Mouse (Mus musculus) heart, postnatal 0 days (tissue): Measurements from ENCODE around the gene Tmem82. TPM values are rescaled to one million over a fixed set of nuclear protein-coding genes. Genes with fewer than 3 reads are reported as not detected.
"Not testable (repeated sequence)": the region's sequence is repeated elsewhere in the genome, so short reads cannot be mapped to it uniquely, and the experiment has no call there.

Experiments
- ATAC-seq: fragments of 200-750 bp; cut with Nextera tagmentation; 2 replicates; pipeline ENCODE4 v1.8.0; 2017; ENCODE audit warnings: low read depth, moderate number of reproducible peaks, moderate library complexity; ENCODE audit not compliant: insufficient read depth
- DNase-seq: peaks from one replicate; pipeline ENCODE4 v3.0.0-alpha.2; 2016; ENCODE audit warnings: low spot score
- H3K27ac ChIP-seq: fragments of 300-500 bp; sonication (generic); 2 replicates; pipeline ENCODE4 v1.5.1; 2014; ENCODE audit warnings: low read depth, mild to moderate bottlenecking
- H3K27me3 ChIP-seq: fragments of 300-500 bp; sonication (generic); 2 replicates; pipeline ENCODE4 v1.6.1; 2014; ENCODE audit warnings: low read length, mixed read lengths; ENCODE audit not compliant: control insufficient read depth, insufficient read depth
- H3K36me3 ChIP-seq: fragments of 300-500 bp; sonication (generic); replicated peaks from 2 replicates; pipeline ENCODE4 v1.6.1; 2014; ENCODE audit warnings: low read length, mixed read lengths; ENCODE audit not compliant: control insufficient read depth, insufficient read depth
- H3K4me1 ChIP-seq: fragments of 300-500 bp; sonication (generic); 2 replicates; pipeline ENCODE4 v1.6.1; 2014; ENCODE audit warnings: antibody characterized with exemption; ENCODE audit not compliant: control insufficient read depth, insufficient read depth
- H3K4me2 ChIP-seq: fragments of 300-500 bp; sonication (generic); 2 replicates; pipeline ENCODE4 v1.6.1; 2014; ENCODE audit warnings: low read depth, mild to moderate bottlenecking, low read length, moderate library complexity
- H3K4me3 ChIP-seq: fragments of 300-500 bp; sonication (generic); 2 replicates; pipeline ENCODE4 v1.5.1; 2014; ENCODE audit warnings: low read depth, low read length
- H3K9ac ChIP-seq: fragments of 300-500 bp; sonication (generic); replicated peaks from 2 replicates; pipeline ENCODE4 v1.6.1; 2014; ENCODE audit warnings: low read depth, low read length, mixed read lengths
- H3K9me3 ChIP-seq: fragments of 300-500 bp; sonication (generic); replicated peaks from 2 replicates; pipeline ENCODE4 v1.6.1; 2016; ENCODE audit warnings: low read length; ENCODE audit not compliant: control insufficient read depth
- CTCF ChIP-seq: IDR thresholded peaks from 2 replicates; pipeline ENCODE4 v1.5.1; 2016; ENCODE audit warnings: antibody characterized with exemption, control low read depth, low read depth
- EP300 ChIP-seq: IDR thresholded peaks from 2 replicates; pipeline ENCODE4 v1.6.1; 2016; ENCODE audit warnings: antibody characterized with exemption, low read depth
- WGBS: fragments of 180-500 bp; shearing (Covaris S2); extraction: QIAGEN DNeasy Blood & Tissue Kit; methylation state at CpG from one replicate; pipeline ENCODE4 v1.1.7; 2014; 5-methylcytosine and 5-hydroxymethylcytosine counted together
- polyA plus RNA-seq: library from polyadenylated mRNA; unstranded; fragments of >200 nt; fragmentation: Nextera tagmentation; extraction: Ambion mirVana; gene quantifications from 2 replicates; pipeline ENCODE4 v1.2.1, GENCODE M21; 2015
- total RNA-seq: library from RNA; depleted of rRNA; stranded (reverse); fragments of >200 nt; gene quantifications from 2 replicates; pipeline ENCODE4 v1.2.3, GENCODE M21; 2014; ENCODE audit warnings: low replicate concordance

Gene Tmem82
- total and polyA plus RNA-seq, 2 experiments from 2014 or later: 6.1 to 6.8 TPM

- Histone ChIP-seq H3K27me3 (no peaks in the 10 kb centered on the region), H3K4me2 (no peak overlapping the region), H3K27ac (no peak overlapping the region), H3K4me3 (no peak overlapping the region), H3K9me3 (no peaks in the 10 kb centered on the region), H3K36me3 (no peaks in the 10 kb centered on the region), H3K9ac (no peak overlapping the region), H3K4me1 (peaks cover 5% of the 10 kb centered on the region; the same call in 1 of the 2 replicates)
- WGBS: 88% methylated on average over 1 of the region's 1 CpGs
- DNase-seq: no peak
- no peak for ATAC-seq
- TF ChIP-seq EP300 (no peak), CTCF (no peak)
Measured at GRCm38 (mm10) chr4:141570821-141571220, 47.6 kb downstream of the Tmem82 start.

GRCm38 (mm10) chr4:141570004-141570403 is 48.4 kb downstream of the Tmem82 start:
- H3K36me3 ChIP-seq: no peaks in the 10 kb centered on the region
- no peak overlapping the region for H3K4me2 ChIP-seq
- TF ChIP-seq CTCF (no peak), EP300 (peak; percentile 84; the same call in 1 of the 2 replicates)
- peak; percentile 79 for ATAC-seq
- no peak for DNase-seq
- no peaks in the 10 kb centered on the region for H3K9me3 ChIP-seq
- H3K4me1 ChIP-seq: peaks cover 5% of the 10 kb centered on the region; the same call in 1 of the 2 replicates
- WGBS: 29% methylated on average over 6 of the region's 6 CpGs
- H3K4me3 ChIP-seq: no peak overlapping the region
- H3K9ac ChIP-seq: no peak overlapping the region
- H3K27me3 ChIP-seq: no peaks in the 10 kb centered on the region
- H3K27ac ChIP-seq: peak overlapping the region; percentile 34; the same call in 1 of the 2 replicates

GRCm38 (mm10) chr4:141568966-141569365 is 49.5 kb downstream of the Tmem82 start:
- H3K27ac ChIP-seq: no peak overlapping the region
- ATAC-seq: no peak
- H3K4me3 ChIP-seq: no peak overlapping the region
- no peaks in the 10 kb centered on the region for H3K9me3 ChIP-seq
- no peak for DNase-seq
- H3K4me2 ChIP-seq: no peak overlapping the region
- no peaks in the 10 kb centered on the region for H3K27me3 ChIP-seq
- peaks cover 5% of the 10 kb centered on the region; the same call in 1 of the 2 replicates for H3K4me1 ChIP-seq
- no peaks in the 10 kb centered on the region for H3K36me3 ChIP-seq
- WGBS: 77% methylated on average over 5 of the region's 5 CpGs
- TF ChIP-seq CTCF (no peak), EP300 (no peak)
- H3K9ac ChIP-seq: no peak overlapping the region

DNA sequence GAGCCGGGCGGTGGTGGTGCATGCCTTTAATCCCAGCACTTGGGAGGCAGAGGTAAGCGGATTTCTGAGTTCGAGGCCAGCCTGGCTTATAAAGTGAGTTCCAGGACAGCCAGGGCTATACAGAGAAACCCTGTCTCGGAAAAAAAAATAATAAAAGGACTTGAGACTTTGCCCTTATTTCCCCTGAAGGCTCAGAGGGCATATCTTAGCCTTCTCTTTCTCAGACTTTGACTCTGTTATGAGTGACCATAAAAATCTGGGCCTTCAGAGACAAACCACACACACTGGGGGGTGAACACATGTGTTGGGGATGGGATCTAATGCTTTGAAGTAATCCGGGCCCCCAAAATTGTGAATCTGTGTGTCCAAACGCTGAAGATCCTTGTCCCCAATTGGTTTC is 51.3 kb downstream of the Tmem82 start:
- not testable (repeated sequence) for ATAC-seq

GRCm38 (mm10) chr4:141566187-141566586 is 52.2 kb downstream of the Tmem82 start:
- no peak overlapping the region for H3K27ac ChIP-seq
- H3K4me3 ChIP-seq: no peak overlapping the region
- H3K36me3 ChIP-seq: no peaks in the 10 kb centered on the region
- DNase-seq (no peak), ATAC-seq (no peak)
- H3K9me3 ChIP-seq: no peaks in the 10 kb centered on the region
- TF ChIP-seq EP300 (no peak), CTCF (no peak)
- 77% methylated on average over 6 of the region's 6 CpGs for WGBS
- H3K27me3 ChIP-seq: no peaks in the 10 kb centered on the region
- peaks cover 2% of the 10 kb centered on the region; the same call in 1 of the 2 replicates for H3K4me1 ChIP-seq
- H3K4me2 ChIP-seq: no peak overlapping the region
- H3K9ac ChIP-seq: no peak overlapping the region

More for the DNA sequence above, 51.3 kb downstream of the Tmem82 start:
- not testable (repeated sequence) for H3K27ac ChIP-seq, H3K9me3 ChIP-seq, H3K9ac ChIP-seq, H3K36me3 ChIP-seq, H3K27me3 ChIP-seq, DNase-seq, H3K4me1 ChIP-seq, H3K4me3 ChIP-seq, H3K4me2 ChIP-seq
- WGBS: 92% methylated on average over 7 of the region's 7 CpGs

DNA sequence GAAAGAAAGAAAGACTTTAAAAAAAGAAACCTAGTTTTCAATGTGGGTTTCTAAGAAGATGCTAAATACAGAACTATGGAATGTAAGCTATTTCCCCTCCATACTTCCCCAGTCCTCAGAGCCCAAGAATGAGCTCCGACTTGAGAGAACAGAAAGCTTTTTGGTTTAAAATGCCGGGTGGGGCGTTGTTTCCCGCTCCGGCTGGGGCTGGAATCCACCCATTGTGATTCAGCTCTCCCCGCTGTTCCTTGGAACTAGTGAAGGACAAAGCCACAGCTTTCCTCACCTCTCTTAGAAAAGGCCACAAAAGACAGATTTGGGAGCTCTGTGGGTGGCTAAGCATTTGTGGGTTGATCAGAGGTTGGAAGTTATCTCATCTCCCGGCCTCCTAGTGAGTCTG is 53.1 kb downstream of the Tmem82 start:
- Histone ChIP-seq H3K4me3 (no peak overlapping the region), H3K27ac (peak overlapping the region; percentile 74), H3K36me3 (no peaks in the 10 kb centered on the region), H3K4me2 (no peak overlapping the region), H3K27me3 (no peaks in the 10 kb centered on the region), H3K4me1 (no peaks in the 10 kb centered on the region), H3K9ac (no peak overlapping the region), H3K9me3 (no peaks in the 10 kb centered on the region)
- TF ChIP-seq CTCF: no peak
- TF ChIP-seq EP300: no peak
- no peak for DNase-seq
- no peak for ATAC-seq
- WGBS: 53% methylated on average over 7 of the region's 7 CpGs
